19 mouse cellular contexts compared by ENCODE assay signal in genomic region chr2:158738591-158738990, GRCm38 (mm10). TPM values are rescaled to one million over a fixed set of nuclear protein-coding genes. Genes with fewer than 3 reads are reported as not detected.
DNase-seq lines count a peak whose midpoint lies in the region; ATAC-seq and TF ChIP-seq lines count a peak whose summit lies in the region.
"Had no signal": no experiment of that assay in that cellular context is flagged by ENCODE, and none has a peak within 500 bp of the region (broad histone marks: within the 10 kb centered on the region; RNA-seq: fewer than 3 reads in every experiment).

No protein-coding gene starts in this region.

- H3K4me2 ChIP-seq in hindbrain, embryonic 12.5 days (replicated peaks): 0 out of 2 replicates have a peak overlapping the region, but pooled peaks have one; percentile 6
- H3K4me2 ChIP-seq in midbrain, embryonic 11.5 days: no peak overlapping the region
- H3K4me2 ChIP-seq in kidney, embryonic 14.5 days (replicated peaks; ENCODE audit: low read depth, low read length): no peak overlapping the region
- H3K4me2 ChIP-seq: embryonic facial prominence, embryonic 13.5 days; heart, embryonic 12.5 days; intestine, embryonic 15.5 days; kidney, embryonic 15.5 days; lung, embryonic 15.5 days had no signal

- intact Hi-C loops in left cerebral cortex, adult 2 months (cut with DNase I): no loop called here
- intact Hi-C loops in left cerebral cortex, postnatal 25 days (cut with DNase I): no loop called here

- WGBS in hindbrain, embryonic 12.5 days: 54% methylated on average over 11 of the region's 11 CpGs
- 45% methylated on average over 11 of the region's 11 CpGs for WGBS in midbrain, embryonic 11.5 days
- 63% methylated on average over 11 of the region's 11 CpGs for WGBS in olfactory bulb, adult 2 months
- WGBS in kidney, embryonic 14.5 days: 93% methylated on average over 11 of the region's 11 CpGs

- H3K4me3 ChIP-seq in left cerebral cortex, adult 2 months: no peak overlapping the region
- H3K4me3 ChIP-seq in hindbrain, embryonic 12.5 days: no peak overlapping the region
- no peak overlapping the region for H3K4me3 ChIP-seq in midbrain, embryonic 11.5 days (ENCODE audit: low read depth, low read length)
- no peak overlapping the region for H3K4me3 ChIP-seq in olfactory bulb, adult 2 months (ENCODE audit: insufficient read depth, low read depth, low read length)
- H3K4me3 ChIP-seq in kidney, embryonic 14.5 days (ENCODE audit: low read length): no peak overlapping the region
- H3K4me3 ChIP-seq: embryonic facial prominence, embryonic 13.5 days; heart, embryonic 12.5 days; intestine, embryonic 15.5 days; kidney, embryonic 15.5 days; lung, embryonic 15.5 days had no signal

- no peak overlapping the region for H3K9ac ChIP-seq in hindbrain, embryonic 12.5 days
- no peak overlapping the region for H3K9ac ChIP-seq in midbrain, embryonic 11.5 days (ENCODE audit: low read length)
- H3K9ac ChIP-seq in kidney, embryonic 14.5 days (ENCODE audit: low read depth, low read length): no peak overlapping the region
- H3K9ac ChIP-seq: embryonic facial prominence, embryonic 13.5 days; heart, embryonic 12.5 days; intestine, embryonic 15.5 days; kidney, embryonic 15.5 days; liver, embryonic 14.5 days; lung, embryonic 15.5 days had no signal

- peaks cover 8% of the 10 kb centered on the region; the same call in 1 of the 2 replicates for H3K9me3 ChIP-seq in hindbrain, embryonic 12.5 days (replicated peaks)
- H3K9me3 ChIP-seq in midbrain, embryonic 11.5 days (ENCODE audit: control insufficient read depth, low read length): no peaks in the 10 kb centered on the region
- no peaks in the 10 kb centered on the region for H3K9me3 ChIP-seq in kidney, embryonic 14.5 days (ENCODE audit: control insufficient read depth, low read length)
- H3K9me3 ChIP-seq: intestine, embryonic 15.5 days; kidney, embryonic 15.5 days; lung, embryonic 15.5 days had no signal

- H3K36me3 ChIP-seq in hindbrain, embryonic 12.5 days: no peaks in the 10 kb centered on the region
- no peaks in the 10 kb centered on the region for H3K36me3 ChIP-seq in midbrain, embryonic 11.5 days (ENCODE audit: control insufficient read depth, insufficient read depth, low read length)
- H3K36me3 ChIP-seq in kidney, embryonic 14.5 days (ENCODE audit: control insufficient read depth, insufficient read depth, low read length): no peaks in the 10 kb centered on the region
- H3K36me3 ChIP-seq: embryonic facial prominence, embryonic 13.5 days; intestine, embryonic 15.5 days; lung, embryonic 15.5 days had no signal

- no peaks in the 10 kb centered on the region; the same call in 1 of the 2 replicates for H3K27me3 ChIP-seq in hindbrain, embryonic 12.5 days
- H3K27me3 ChIP-seq in midbrain, embryonic 11.5 days (ENCODE audit: control insufficient read depth, insufficient read depth, low read length): no peaks in the 10 kb centered on the region
- no peaks in the 10 kb centered on the region for H3K27me3 ChIP-seq in kidney, embryonic 14.5 days (ENCODE audit: control insufficient read depth, insufficient read depth, low read length)
- H3K27me3 ChIP-seq: embryonic facial prominence, embryonic 13.5 days; heart, embryonic 12.5 days; intestine, embryonic 15.5 days; kidney, embryonic 15.5 days; lung, embryonic 15.5 days had no signal

- peaks cover 9% of the 10 kb centered on the region for H3K4me1 ChIP-seq in hindbrain, embryonic 12.5 days
- H3K4me1 ChIP-seq in midbrain, embryonic 11.5 days (ENCODE audit: control insufficient read depth, insufficient read depth, low read length): peaks cover 13% of the 10 kb centered on the region
- peaks cover 54% of the 10 kb centered on the region for H3K4me1 ChIP-seq in olfactory bulb, adult 2 months (ENCODE audit: control insufficient read depth, insufficient read depth, low read length)
- H3K4me1 ChIP-seq in kidney, embryonic 14.5 days (ENCODE audit: control insufficient read depth, insufficient read depth, low read length): no peaks in the 10 kb centered on the region
- H3K4me1 ChIP-seq: intestine, embryonic 15.5 days had no signal

- TF ChIP-seq CTCF in left cerebral cortex, adult 2 months (IDR thresholded peaks at IDR 0.05): no peak
- TF ChIP-seq CTCF in olfactory bulb, adult 2 months (IDR thresholded peaks at IDR 0.05; ENCODE audit: insufficient read depth, low read depth, low read length): no peak

- peak overlapping the region; percentile 69 for H3K27ac ChIP-seq in left cerebral cortex, adult 2 months
- no peak overlapping the region for H3K27ac ChIP-seq in hindbrain, embryonic 12.5 days
- no peak overlapping the region for H3K27ac ChIP-seq in midbrain, embryonic 11.5 days (ENCODE audit: low read depth, low read length)
- H3K27ac ChIP-seq in olfactory bulb, adult 2 months (ENCODE audit: insufficient read depth, low read depth, low read length): 0 out of 2 replicates have a peak overlapping the region, but pooled peaks have one; percentile 4
- no peak overlapping the region for H3K27ac ChIP-seq in kidney, embryonic 14.5 days (ENCODE audit: low read depth, low read length)
- H3K27ac ChIP-seq: embryonic facial prominence, embryonic 13.5 days; intestine, embryonic 15.5 days; kidney, embryonic 15.5 days; liver, embryonic 14.5 days; lung, embryonic 15.5 days; macrophage; stomach, postnatal 0 days had no signal

- DNase-seq in left cerebral cortex, adult 2 months (ENCODE audit: extremely low spot score in 1 of 2, low spot score in 2 of 2): no peak
- DNase-seq in left cerebral cortex, postnatal 25 days (ENCODE audit: low spot score in 2 of 2): no peak
- DNase-seq in midbrain, embryonic 11.5 days (ENCODE audit: low spot score, missing footprints): peak; percentile 89
- no peak for DNase-seq in adrenal gland, adult (ENCODE audit: inconsistent age in 2 of 2, low spot score in 1 of 2)
- DNase-seq: adrenal gland, adult 8-10 months; cerebellum, adult 9-10 months; heart, postnatal 14 days; right cerebral cortex, postnatal 4 days had no signal

- ATAC-seq in hindbrain, embryonic 12.5 days (ENCODE audit: low FRiP score): peak; percentile 41; the same call in 1 of the 2 replicates
- ATAC-seq in midbrain, embryonic 11.5 days (ENCODE audit: low FRiP score): peak; percentile 58
- ATAC-seq in kidney, embryonic 14.5 days (ENCODE audit: low FRiP score, low TSS enrichment): no peak
- ATAC-seq: intestine, embryonic 15.5 days had no signal

- TF ChIP-seq POLR2A in olfactory bulb, adult 2 months (IDR thresholded peaks at IDR 0.05; ENCODE audit: insufficient read depth, low read depth, low read length): no peak

RNA-seq across cellular contexts. Expression of gene Fam83d, which starts 29.3 kb away (rescaled TPM):
- 1 to 10 TPM; 1.2 to 1.6 TPM for total RNA-seq in left cerebral cortex, adult 2 months (2021)
- total RNA-seq in left cerebral cortex, postnatal 25 days (2021): 1 to 10 TPM; 1.6 to 2.6 TPM
- polyA plus RNA-seq in hindbrain, embryonic 12.5 days (2016; fragmentation: Nextera tagmentation; extraction: Ambion mirVana): 31.1 and 32.5 TPM in 2 replicates
- polyA plus RNA-seq in midbrain, embryonic 11.5 days (2014; fragmentation: Nextera tagmentation; extraction: Ambion mirVana): 48.5 and 48.8 TPM in 2 replicates
- not detected in 2 replicates for polyA plus RNA-seq in olfactory bulb, adult 2 months (2012; ENCODE audit: insufficient read depth, insufficient read length, low replicate concordance, missing spikeins)
- polyA plus RNA-seq in kidney, embryonic 14.5 days (2014; fragmentation: Nextera tagmentation; extraction: Ambion mirVana): 49.2 and 57.6 TPM in 2 replicates

RNA-seq across cellular contexts. Expression of gene Dhx35, which starts 56.0 kb away (rescaled TPM):
- total RNA-seq in left cerebral cortex, adult 2 months (2021): 10 to 100 TPM; 20.6 to 20.9 TPM
- total RNA-seq in left cerebral cortex, postnatal 25 days (2021): 10 to 100 TPM; 13.5 to 17.4 TPM
- polyA plus RNA-seq in hindbrain, embryonic 12.5 days (2016; fragmentation: Nextera tagmentation; extraction: Ambion mirVana): 14.5 and 16.4 TPM in 2 replicates
- polyA plus RNA-seq in midbrain, embryonic 11.5 days (2014; fragmentation: Nextera tagmentation; extraction: Ambion mirVana): 16.1 and 18.3 TPM in 2 replicates
- not detected in 2 replicates for polyA plus RNA-seq in olfactory bulb, adult 2 months (2012; ENCODE audit: insufficient read depth, insufficient read length, low replicate concordance, missing spikeins)
- 13.8 and 24.8 TPM in 2 replicates for polyA plus RNA-seq in kidney, embryonic 14.5 days (2014; fragmentation: Nextera tagmentation; extraction: Ambion mirVana)

Comparison
In these comparisons a context has a peak if more than half of its experiments do, and no peak if none do; other contexts are left out.
1. H3K27ac ChIP-seq: peak in left cerebral cortex, adult 2 months (single experiment) and olfactory bulb, adult 2 months (single experiment); none in hindbrain, embryonic 12.5 days (single experiment), midbrain, embryonic 11.5 days (single experiment) and kidney, embryonic 14.5 days (single experiment).
2. RNA of gene Fam83d, which starts 29.3 kb away (polyA plus RNA-seq): 49.2 to 57.6 TPM in kidney, embryonic 14.5 days, 48.5 to 48.8 TPM in midbrain, embryonic 11.5 days and 31.1 to 32.5 TPM in hindbrain, embryonic 12.5 days; not detected in olfactory bulb, adult 2 months; every median in the first group is over 10 times any median in the second.